Mouse (Mus musculus) MEL (cell line): ENCODE results near the gene Obox1. TPM values are rescaled to one million over a fixed set of nuclear protein-coding genes. Genes with fewer than 3 reads are reported as not detected.

Source experiments
- polyA plus RNA-seq, 2 experiments: library from polyadenylated mRNA; stranded (reverse) in 1 of 2; unstranded in 1 of 2; fragments of >175 nt in 1 of 2; fragments of >200 nt in 1 of 2; gene quantifications; 2 replicates each; pipeline versions ENCODE4 v1.2.1 to v1.2.4; 2012; ENCODE audit warnings: low replicate concordance in 2 of 2, low read depth in 1 of 2; ENCODE audit not compliant: insufficient read length in 2 of 2, insufficient read depth in 1 of 2, missing spikeins in 1 of 2
- total RNA-seq: library from RNA; depleted of rRNA; stranded (reverse); fragments of 300-350 nt; gene quantifications from 2 replicates; pipeline ENCODE4 v1.2.3, GENCODE M21; 2012; rRNA removed

Gene Obox1
- total and polyA plus RNA-seq, 3 experiments = not detected

Other genes starting within 250 kb of the Obox1 start
- not detected in 2 replicates for gene Obox2, start 227 bp upstream of the Obox1 start, total RNA-seq
- gene Obox2, start 227 bp upstream of the Obox1 start, polyA plus RNA-seq = not detected